Mouse (Mus musculus) retina, postnatal 7 days (tissue): ENCODE measurements around the gene Hmcn1.
A peak's percentile ranks its signal among the peaks of the same experiment; 100 is the strongest.

Experiments
- DNase-seq: peaks from one replicate; pipeline ENCODE4 v3.0.0-alpha.2; 2012; ENCODE audit warnings: low read depth, low spot score

The Hmcn1 gene

DNA sequence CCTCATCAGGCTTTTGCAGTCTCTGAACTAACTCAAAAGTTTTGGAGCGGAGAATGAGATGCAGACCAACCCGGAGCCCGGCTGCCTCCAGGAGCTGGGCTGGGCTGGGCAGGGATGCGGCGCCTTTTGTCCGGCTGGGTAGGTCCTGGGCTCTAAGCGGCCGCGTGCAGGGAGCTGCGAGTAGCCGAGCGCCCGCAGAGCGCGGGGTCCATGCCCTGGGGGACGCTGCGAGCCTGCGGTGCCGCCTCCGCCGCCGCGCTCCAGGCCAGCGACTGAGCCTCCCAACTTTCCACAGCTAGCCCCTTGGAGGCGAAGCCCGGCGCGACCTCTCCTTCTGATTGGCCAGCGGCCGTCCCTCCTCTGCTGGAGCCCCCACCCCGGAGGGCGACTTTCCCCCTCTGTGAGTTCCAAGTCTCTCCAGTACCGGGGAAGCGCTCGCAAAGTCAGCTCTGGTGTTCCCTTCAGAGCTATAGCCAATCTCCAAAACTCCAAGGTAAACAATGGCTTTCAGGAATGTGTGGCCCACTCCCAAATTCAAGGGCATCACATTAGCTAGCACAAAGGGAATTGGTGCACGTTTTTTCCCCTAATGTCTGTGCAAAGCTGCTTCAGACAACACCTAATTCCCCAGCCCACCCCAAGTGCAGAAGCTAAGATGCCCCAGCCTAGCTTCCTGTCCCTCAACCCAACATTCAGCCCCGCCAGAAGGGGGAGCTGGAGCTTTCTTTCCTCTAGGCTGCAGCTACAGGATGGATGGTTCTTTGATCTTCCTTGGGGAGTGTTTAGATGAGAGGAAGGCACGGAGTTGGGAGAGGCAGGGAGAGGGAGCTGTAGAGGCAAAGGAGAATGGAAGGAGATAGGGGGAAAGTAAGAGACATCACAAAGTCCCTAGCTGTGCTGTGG lies at the start of gene Hmcn1:
Hmcn1 (minus strand) TSS at position 274 of the 903 bp plus-strand sequence.
- no peak for DNase-seq

DNA sequence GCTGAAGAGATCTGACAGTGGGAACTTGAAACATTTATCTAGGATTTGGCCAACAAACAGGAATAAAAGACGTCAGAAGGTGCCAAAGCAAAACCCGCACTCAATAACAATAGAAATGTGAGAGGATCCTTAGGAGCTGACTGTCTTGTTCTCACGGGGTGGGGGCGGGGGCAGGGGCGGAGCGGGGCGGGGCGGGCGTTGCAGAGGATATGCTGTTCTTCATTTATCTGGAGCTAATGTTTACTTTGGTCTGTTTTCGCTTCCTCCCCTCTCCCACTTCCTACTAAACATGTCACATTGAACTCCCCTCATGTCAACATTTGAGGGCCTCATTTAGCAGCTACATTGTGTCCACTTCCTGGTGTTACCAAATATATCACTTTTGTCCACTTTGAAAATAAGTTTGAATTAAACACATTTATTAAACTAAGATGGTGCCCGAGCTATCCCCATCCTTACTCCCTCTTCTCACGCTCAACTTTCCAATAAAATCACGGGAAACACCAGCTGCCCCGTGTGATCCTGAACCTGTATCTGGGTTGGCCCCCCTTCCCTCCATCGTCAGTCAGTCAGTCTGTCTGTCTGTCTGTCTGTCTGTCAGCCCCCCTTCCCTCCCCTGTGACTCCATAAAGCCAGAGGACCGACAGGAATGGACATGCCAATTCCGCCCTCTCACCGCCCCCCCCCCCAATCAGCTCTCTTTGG lies 47.9 kb upstream of the Hmcn1 start:
- DNase-seq: no peak

DNA sequence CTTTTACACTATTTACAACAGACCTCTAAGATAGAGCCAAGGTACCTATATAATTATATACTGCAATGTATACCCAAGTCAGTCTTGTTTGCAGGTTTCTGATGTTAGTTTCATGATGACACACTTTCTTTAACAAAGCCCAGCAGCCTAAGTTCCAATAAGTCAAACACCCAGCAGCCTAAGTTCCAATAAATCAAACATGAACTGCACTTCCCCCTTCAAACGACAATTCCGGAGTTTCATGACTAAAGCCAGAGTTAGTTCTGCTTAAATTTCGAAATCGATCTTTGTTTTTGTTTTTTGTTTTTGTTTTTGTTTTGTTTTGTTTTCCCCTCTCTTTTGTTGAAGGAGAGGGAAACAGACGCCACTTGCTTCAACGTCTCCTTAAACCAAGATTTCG lies 47.1 kb upstream of the Hmcn1 start:
- no peak for DNase-seq

DNA sequence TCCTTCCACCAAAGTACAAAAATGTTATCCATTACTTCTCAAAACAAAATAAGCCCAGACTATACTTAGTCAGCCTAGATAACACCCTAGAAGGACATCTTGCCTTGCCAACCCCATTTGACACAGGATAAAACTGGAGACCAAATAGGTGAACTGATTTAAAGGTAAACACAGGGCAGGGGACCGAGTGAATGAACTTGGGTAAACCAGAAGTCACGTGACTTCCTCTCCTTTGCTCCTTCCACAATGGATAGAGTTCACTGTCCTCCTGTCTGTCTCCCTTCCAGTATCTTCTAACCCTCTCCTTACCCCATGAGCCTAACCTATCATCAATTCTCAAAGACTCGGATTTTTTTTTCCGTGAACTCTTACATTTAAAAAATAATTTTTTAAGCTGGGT lies 46.0 kb upstream of the Hmcn1 start:
- no peak for DNase-seq

DNA sequence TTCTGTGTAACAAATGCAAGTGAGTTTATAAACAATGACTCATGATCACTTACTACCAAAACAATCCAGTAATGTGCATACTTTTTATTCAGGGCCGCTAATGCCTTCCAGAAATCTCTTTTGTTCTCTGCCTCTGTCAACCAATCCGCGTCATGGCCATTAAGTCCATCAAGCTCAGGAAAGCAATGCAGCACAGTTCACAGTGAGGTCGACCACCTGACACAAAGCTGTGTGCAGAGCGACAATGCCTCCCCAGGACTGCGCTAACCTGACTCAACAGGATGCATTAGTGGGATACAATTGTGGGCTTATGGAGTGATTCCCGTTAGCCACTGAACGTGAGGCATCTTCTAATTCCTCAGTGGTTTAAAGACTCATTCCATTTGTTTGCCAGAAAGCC lies 45.3 kb upstream of the Hmcn1 start:
- no peak for DNase-seq

DNA sequence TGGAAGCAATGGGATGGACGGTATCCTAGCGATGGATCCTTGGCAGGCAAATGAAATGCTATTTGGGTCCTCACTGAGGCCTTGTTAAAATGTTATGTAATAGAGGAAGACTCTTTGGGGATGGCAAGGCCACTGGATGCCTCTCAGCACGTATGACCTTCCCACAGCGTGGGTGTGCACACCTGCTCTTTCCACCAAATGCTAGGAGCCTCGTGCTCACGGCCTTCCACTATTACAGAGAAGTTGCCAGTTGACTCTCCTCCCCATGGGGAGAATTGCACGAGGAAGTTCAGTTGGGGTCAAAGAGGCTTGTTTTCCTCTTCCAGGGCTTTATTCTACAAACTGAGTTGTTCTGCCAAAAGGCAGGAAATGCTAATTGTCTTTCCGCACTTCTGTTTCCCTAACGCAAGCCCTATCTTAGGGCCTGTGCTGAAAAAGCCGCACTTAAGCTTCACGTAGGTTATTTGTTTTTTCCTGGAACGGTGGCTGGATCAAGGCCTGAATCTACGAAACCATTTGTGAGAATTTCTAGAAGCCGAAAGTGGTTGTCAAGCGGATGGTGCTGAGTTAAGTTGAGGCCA lies 43.3 kb upstream of the Hmcn1 start:
- no peak for DNase-seq

DNA sequence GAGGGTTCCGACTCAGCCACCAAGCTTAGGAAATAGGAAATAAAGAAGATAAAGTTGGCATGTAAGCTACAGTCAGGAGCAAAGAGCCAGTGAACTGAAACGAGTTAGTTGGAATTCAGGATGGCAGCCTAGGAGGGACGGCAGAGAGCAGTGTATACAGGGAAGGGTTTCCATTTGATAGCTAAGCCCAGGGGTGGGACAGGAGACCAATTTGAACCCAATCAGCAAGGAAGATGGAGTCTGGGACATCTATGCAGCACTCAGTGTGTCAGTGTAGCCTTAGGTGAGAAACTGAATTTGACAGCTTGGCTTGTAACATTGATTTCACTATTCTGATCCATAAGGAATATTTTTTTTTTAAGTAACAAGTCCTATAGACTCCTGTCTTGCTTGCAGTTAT lies 42.5 kb upstream of the Hmcn1 start:
- no peak for DNase-seq

DNA sequence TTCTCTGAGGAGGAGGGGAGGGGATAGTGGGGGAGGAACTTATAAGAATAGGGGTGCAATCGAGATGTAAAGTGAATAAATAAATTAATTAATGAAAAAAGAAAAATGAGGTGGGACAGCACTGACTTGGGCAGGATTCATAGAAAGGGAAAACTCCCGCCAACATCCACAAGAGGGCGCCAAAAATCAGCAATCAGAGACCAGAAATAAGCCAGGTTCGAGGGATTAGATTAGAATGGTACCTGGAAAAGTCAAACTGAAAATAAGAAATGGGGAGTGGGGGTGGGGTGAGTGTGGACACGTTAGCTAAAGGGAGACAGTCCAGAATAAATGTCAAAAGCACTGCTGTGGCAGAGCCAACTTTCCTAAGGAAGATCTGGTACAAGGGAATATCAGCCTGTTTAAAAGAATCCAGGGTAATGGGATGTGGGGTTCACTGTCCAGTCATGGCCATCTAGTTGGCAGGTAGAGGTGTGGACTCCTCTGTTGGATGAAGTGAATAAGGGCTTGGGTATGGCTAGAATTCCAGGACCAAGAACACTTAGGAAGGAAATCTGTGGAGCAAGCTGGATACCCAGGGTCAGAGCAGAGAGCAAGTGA lies 41.9 kb upstream of the Hmcn1 start:
- peak; percentile 45 for DNase-seq

DNA sequence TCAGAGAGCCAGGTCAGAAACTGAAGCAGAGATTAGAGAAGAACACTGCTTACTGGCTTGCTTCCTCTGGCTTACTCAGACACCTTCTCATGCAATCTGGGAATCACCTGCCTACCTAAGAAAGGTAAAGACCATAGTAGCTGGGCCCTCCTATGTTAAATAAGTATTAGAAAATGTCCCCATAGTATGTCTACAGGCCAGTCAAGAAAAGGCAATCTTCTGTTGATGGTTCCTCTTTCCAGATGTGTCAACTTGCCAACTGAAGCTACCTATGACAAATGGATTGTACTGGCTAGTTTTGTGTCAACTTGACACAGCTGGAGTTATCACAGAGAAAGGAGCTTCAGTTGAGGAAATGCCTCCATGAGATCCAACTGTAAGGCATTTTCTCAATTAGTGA lies 40.1 kb upstream of the Hmcn1 start:
- no peak for DNase-seq

DNA sequence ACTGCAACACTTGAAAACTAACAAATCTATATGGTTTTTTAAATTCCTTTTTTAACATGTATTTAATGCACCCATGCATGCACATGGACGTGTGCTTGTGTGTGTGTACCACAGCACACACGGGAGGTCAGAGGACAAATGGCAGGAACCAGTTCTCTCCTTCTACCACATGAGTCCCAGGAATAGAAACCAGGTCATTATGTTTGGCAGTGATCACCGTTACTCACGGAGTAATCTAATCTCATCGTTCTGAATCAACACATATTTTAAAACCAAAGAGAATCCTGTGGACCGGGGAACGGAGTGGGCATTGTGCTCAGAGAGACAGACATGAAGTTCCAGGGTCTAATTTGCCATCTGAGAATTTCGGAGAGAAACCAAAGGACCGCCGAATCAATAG lies 38.3 kb upstream of the Hmcn1 start:
- no peak for DNase-seq

DNA sequence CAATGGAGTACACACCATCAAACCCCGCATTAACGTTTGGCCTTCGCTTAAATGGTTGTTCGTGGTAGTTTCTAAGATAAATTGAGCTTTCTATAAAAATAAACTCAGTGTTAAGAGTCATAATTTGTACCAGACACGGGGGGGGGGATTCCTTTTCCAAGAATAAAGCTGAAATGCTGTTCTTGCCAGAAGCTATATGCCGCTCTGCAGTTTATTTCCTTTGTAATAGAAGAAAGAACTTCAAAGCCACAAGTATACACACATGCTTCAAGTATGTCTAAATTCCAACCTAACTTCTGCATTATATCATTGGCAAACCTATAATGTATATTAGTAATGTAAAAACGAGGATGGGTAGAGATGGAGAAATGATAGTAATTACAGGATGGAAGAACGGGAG lies 37.9 kb upstream of the Hmcn1 start:
- DNase-seq: no peak

DNA sequence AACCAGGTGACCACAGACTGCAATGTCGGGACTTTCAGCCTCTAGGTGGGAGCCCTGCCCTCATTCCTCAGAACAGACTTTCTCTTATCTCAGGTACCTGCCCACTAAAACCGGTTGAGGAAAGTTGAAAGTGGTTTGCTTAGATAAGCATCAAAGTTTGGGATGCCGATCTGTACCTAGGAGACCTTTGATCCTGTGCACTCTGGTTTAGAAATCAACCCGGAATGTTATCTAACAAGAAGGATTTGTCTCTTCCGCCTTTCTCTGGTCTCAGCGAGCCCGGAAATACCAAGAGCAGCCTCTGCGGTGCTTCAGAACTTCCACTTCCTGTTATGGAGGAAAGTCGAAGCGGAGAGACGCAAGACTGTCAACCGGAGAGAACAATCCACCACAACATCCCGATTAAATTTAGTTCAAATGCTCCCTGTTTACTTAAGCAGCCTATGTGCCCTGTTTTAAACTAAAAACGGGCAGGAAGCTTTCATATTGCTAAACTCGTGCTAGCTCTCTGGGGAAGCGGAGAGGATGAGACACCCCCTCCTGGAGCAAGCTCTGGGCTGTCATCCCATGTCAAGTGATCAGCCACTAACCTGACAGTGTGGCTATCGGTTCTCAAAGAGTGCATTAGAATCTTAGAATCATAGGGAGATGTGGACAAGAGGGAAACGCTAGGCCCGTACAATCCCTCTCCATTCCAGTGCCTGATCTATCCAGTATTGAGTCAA lies 32.0 kb upstream of the Hmcn1 start:
- no peak for DNase-seq

DNA sequence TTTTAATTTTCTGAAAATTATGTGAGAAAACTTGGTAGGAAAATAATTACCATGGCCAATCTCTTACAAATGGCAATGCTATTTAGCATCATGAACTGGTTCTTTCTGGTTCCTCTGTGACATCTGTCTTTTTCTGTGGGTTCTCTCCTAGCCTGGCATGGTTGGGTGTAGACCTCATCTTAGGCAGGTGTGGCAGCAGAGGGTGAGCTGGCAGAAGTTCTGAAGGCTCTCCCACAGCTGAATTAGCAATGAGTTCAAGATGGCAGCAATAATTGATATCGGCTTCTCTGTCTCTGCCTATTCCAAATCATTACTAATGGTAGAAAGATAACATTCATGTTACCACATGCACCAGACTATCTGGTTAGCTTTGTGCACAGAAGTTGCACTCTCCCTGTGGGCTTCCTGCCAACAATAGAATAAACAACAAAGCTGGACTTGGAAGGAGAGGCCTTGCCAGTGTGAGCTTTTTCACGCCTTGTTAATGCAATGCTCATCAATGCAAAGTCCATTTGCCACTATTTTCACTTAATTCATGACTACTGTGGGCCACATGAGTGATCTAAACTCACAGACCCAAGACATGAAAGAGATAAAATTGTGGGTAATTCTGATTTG lies 26.1 kb upstream of the Hmcn1 start:
- no peak for DNase-seq

DNA sequence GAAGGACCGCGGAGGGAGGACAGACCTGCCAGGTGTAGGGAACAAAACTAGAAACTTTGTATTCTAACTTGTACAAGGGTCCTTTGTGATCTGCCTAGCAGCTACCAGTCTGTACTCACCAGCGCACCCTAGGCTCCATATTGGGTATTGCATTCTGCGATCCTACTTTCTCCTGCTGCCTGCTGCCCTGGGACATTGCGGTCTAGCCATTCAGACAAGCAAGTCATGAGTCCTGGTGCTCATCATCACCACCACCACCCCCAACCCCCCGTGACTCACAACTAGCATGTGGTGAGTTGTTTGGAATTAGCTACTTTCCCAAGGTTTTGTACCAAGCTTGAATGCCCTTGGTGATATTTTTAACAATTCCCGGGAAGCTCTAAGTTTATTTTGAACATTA lies 17.8 kb upstream of the Hmcn1 start:
- peak; percentile 40 for DNase-seq

DNA sequence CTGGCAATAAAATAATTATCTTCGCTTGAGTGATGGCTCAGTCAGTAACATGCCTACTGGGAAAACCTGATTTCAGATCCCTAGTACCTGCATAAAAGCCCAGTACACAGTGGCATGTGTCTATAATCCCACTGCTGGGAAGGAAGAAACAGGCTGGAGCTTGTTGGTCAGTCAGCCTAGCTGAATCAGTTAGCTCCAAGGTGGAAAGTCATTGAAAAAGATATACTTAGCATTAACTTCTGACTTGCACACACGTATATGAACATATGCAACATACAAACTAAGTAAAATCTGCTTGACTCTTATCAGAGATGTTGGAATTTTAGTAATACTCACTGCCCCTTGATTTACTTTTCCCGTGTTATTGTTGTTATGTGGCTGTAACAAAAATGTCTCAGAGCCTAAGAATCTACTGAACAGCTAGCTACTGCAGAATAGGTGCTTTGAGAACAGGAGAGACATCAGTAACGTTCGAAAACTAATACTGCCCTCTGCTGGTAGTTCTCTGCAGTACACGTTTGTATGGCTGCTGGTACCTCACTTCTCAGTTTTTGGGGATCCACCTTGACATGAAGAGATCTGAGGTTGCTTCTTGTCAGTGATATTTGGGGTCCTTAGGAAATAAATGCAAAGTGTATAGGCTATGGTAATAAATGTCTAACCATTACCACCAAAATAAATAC lies 16.0 kb upstream of the Hmcn1 start:
- peak; percentile 27 for DNase-seq

DNA sequence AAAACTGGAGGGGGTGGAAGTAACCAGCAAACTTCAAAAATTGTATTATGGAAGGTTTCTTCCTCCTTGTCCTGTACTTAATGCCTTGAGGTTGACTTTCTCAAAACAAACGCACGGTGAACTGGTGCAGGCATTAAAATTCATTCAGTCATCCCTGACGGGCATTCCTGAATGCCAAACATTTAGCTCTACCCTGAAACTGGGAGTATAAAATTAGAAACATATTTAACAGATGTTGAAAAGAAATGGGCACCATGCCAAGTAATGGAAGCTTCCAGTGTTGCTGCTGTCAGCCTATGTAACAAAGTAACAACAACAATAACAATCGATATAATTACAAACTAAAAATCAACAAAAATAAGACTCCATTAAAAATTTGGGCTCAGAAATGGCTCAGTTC lies 14.5 kb upstream of the Hmcn1 start:
- no peak for DNase-seq

DNA sequence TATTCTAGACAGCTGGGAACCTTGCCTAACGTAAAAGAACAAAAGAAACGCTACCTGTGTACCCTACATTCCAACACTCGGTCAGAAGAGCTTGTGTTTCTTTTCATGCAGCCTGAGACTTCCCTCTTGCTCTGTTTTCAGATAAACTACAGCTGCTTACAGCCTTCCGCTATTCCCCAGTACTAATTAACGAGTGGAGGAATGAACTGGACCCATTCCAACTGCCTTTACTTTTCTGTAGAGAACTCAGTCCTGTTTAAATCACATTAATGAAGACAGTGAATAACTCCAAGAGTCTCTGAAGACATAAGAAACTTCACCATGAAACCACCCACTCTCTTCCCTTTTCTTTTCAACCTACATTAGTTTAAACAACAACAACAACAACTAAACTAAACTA lies 10.8 kb upstream of the Hmcn1 start:
- no peak for DNase-seq

DNA sequence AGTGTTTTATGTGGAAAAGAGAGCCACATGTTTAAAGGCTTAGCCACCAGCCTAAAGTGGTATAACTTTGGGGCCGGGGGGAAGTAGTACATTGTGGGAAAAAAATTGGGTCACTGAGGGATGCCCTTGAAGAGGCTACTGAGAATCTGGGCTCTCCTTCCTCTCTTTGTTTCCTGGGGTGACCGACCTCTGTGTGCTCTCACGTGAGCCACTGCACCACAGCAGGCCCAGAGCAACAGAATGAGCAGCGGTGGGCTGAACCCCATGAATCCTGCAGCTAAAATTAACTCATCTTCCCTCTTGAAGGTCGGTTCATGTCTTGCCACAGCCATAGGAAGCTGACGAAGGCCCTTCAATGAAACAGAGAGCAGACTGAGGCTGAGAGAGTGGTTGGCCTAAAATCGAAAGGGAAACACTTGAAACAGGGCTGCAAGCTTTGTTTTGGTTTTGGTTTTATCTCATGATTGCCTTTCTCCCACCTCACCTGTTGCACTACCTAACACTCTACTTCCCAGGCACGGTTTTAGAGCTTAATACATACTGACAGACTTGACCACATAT lies 8.7 kb upstream of the Hmcn1 start:
- no peak for DNase-seq

DNA sequence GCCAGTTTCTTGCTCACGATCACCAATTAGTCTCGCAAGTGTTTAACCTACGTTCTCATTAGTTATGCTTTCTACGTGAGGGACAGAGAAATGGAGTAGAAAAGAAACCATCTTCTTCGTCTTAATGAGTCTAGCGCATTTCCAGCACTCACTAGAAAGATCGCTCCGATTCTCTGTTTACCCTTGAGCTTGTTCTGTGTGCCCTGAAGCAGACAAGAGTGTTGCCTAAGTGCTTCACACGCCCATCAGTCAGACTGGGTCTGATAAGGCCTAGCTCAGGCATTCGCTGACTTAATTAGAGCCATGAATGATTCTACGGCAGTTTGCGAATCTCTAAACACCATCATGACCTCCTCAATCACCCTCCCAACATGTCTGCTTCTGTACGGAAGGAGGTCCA lies 7.5 kb upstream of the Hmcn1 start:
- DNase-seq: no peak

DNA sequence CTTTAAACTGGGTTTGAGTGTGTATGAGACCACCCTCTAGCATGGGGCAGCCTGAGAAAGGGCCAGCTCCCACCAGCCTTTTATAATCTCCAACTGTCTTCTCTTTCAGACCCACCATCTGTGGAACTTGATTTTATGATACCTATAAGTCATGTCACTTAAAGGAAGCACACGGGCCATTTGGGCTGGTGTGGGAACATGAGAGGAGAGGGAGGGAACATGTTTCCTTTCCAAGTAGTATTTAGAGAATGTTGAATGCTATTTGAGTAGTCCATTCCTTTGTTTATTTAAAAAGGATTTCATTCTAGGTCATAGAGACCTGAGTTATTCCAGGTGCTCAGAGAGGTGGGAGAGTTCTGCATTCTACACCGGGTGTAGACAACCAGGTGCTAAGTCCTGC lies 1.4 kb upstream of the Hmcn1 start:
- no peak for DNase-seq
